Mouse (Mus musculus) megakaryocyte, embryonic 14.5 days (primary cell): ENCODE measurements around the gene Krt73.

Source experiments
- FLI1 ChIP-seq: IDR thresholded peaks from 2 replicates; pipeline ENCODE4 v1.6.1; 2012; ENCODE audit warnings: low read length, inconsistent platforms, mixed read lengths
- GATA1 ChIP-seq: IDR thresholded peaks from 3 replicates; pipeline ENCODE4 v1.6.1; 2012; ENCODE audit warnings: mixed read lengths, low read length, inconsistent platforms, borderline replicate concordance

DNA sequence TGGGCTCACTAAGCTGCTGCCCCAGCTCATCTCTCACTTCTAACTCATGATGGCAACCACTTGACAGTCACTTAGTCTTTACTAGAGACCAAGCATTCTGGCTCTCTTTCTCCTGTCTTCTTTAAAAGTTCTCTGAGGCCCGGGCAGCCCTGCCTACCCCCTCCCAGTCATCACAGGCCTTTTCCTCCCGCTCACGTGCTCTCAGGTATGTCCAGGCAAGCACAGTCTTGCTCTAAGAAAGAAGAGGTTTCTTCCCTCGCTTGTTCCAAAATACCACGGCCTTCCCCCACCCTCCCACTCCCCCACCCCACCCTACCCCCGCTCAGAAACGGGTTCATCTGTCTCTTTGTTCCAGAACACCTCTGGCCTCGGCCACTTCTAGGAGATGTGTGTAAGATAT is 31.9 kb downstream of the Krt73 start:
- TF ChIP-seq GATA1 (no peak), FLI1 (no peak)
